Mouse (Mus musculus): ENCODE data around the gene Snn.

The Snn gene

GRCm38 (mm10) chr16:11086856-11087588, 26.3 kb downstream of the Snn start:
- DNase-seq = no peak

GRCm38 (mm10) chr16:11090836-11091570, 30.3 kb downstream of the Snn start:
- no peak for DNase-seq

GRCm38 (mm10) chr16:11092061-11092460, 31.3 kb downstream of the Snn start:
- DNase-seq = no peak

- no peak for DNase-seq
Measured at GRCm38 (mm10) chr16:11092523-11092922, 31.8 kb downstream of the Snn start.

- no peak for DNase-seq
Measured at GRCm38 (mm10) chr16:11093717-11094386, 33.1 kb downstream of the Snn start.

GRCm38 (mm10) chr16:11097301-11097700, 36.6 kb downstream of the Snn start:
- DNase-seq = no peak

GRCm38 (mm10) chr16:11104905-11105304, 44.2 kb downstream of the Snn start:
- no peak for DNase-seq

GRCm38 (mm10) chr16:11109198-11109740, 48.5 kb downstream of the Snn start:
- no peak for DNase-seq

GRCm38 (mm10) chr16:11122625-11123024, 61.9 kb downstream of the Snn start:
- no peak for DNase-seq

GRCm38 (mm10) chr16:11124110-11124509, 63.4 kb downstream of the Snn start:
- no peak for DNase-seq

Data from thymus, postnatal 4 days (tissue).